Mouse (Mus musculus) liver, embryonic 12.5 days (tissue): ENCODE data around the gene Nadsyn1. TPM values are rescaled to one million over a fixed set of nuclear protein-coding genes. Genes with fewer than 3 reads are reported as not detected.
A peak's percentile ranks its signal among the peaks of the same experiment; 100 is the strongest.

ENCODE experiments used
- ATAC-seq: fragments of 200-750 bp; cut with Nextera tagmentation; 2 replicates; pipeline ENCODE4 v1.8.0; 2017; ENCODE audit warnings: moderate number of reproducible peaks, mild to moderate bottlenecking, moderate library complexity
- H3K27ac ChIP-seq: fragments of 300-500 bp; sonication (generic); 2 replicates; pipeline ENCODE4 v1.5.1; 2016; ENCODE audit warnings: mild to moderate bottlenecking
- H3K27me3 ChIP-seq: fragments of 300-500 bp; sonication (generic); replicated peaks from 2 replicates; pipeline ENCODE4 v1.6.1; 2016; ENCODE audit warnings: mild to moderate bottlenecking, moderate library complexity
- H3K36me3 ChIP-seq: fragments of 300-500 bp; sonication (generic); 2 replicates; pipeline ENCODE4 v1.6.1; 2016; ENCODE audit warnings: mild to moderate bottlenecking, moderate library complexity
- H3K4me1 ChIP-seq: fragments of 300-500 bp; sonication (generic); 2 replicates; pipeline ENCODE4 v1.6.1; 2016
- H3K4me2 ChIP-seq: fragments of 300-500 bp; sonication (generic); 2 replicates; pipeline ENCODE4 v1.6.1; 2016; ENCODE audit warnings: mild to moderate bottlenecking, moderate library complexity
- H3K4me3 ChIP-seq: fragments of 300-500 bp; sonication (generic); 2 replicates; pipeline ENCODE4 v1.5.1; 2016; ENCODE audit warnings: mild to moderate bottlenecking, moderate library complexity
- H3K9ac ChIP-seq: fragments of 300-500 bp; sonication (generic); 2 replicates; pipeline ENCODE4 v1.6.1; 2016; ENCODE audit warnings: mild to moderate bottlenecking, moderate library complexity
- H3K9me3 ChIP-seq: fragments of 300-500 bp; sonication (generic); replicated peaks from 2 replicates; pipeline ENCODE4 v1.6.1; 2016; ENCODE audit warnings: mild to moderate bottlenecking, moderate library complexity
- WGBS: fragments of 180-500 bp; shearing (Covaris S2); methylation state at CpG from one replicate; pipeline ENCODE4 v1.1.7; 2016; ENCODE audit not compliant: insufficient replicate concordance; 5-methylcytosine and 5-hydroxymethylcytosine counted together
- microRNA-seq: library from miRNA; unstranded; fragments of <30 nt; microRNA quantifications from one replicate; pipeline ENCODE4, GENCODE M21; 2017
- polyA plus RNA-seq: library from polyadenylated mRNA; unstranded; fragments of >200 nt; fragmentation: Nextera tagmentation; extraction: Ambion mirVana; gene quantifications from 2 replicates; pipeline ENCODE4 v1.2.1, GENCODE M21; 2016

Nadsyn1 gene
- polyA plus RNA-seq, 1 experiment from 2014 or later: 8.3 TPM

- no peaks in the 10 kb centered on the region for H3K36me3 ChIP-seq
- peaks cover 2% of the 10 kb centered on the region; the same call in 1 of the 2 replicates for H3K4me1 ChIP-seq
- H3K9ac ChIP-seq: no peak overlapping the region
- WGBS: 6% methylated on average over 16 of the region's 16 CpGs
- H3K4me2 ChIP-seq: peak overlapping the region; percentile 24
- no peaks in the 10 kb centered on the region for H3K9me3 ChIP-seq
- no peak overlapping the region for H3K27ac ChIP-seq
- ATAC-seq: 0 out of 2 replicates have a peak, but pooled peaks have one; percentile 27
- H3K4me3 ChIP-seq: no peak overlapping the region
- peaks cover 25% of the 10 kb centered on the region for H3K27me3 ChIP-seq
Observed at GRCm38 (mm10) chr7:143748041-143748868, 74.4 kb downstream of the Nadsyn1 start.

Small RNA genes lying within 50 kb of the gene (microRNA-seq; reads per million reads assigned to microRNA genes)
- gene Gm22064: not detected

Other genes starting within 250 kb of the Nadsyn1 start
- 79.5 and 83.4 TPM in 2 replicates for gene Cars, start 222.8 kb downstream of the Nadsyn1 start, polyA plus RNA-seq
- gene Tnfrsf26, start 194.1 kb downstream of the Nadsyn1 start, polyA plus RNA-seq: 0.58 and 0.61 TPM in 2 replicates
- 1.3 and 1.5 TPM in 2 replicates for gene Tnfrsf22, start 173.2 kb downstream of the Nadsyn1 start, polyA plus RNA-seq
- gene Tnfrsf23, start 137.0 kb downstream of the Nadsyn1 start, polyA plus RNA-seq: 0.14 and 0.16 TPM in 2 replicates
- 4.7 and 4.8 TPM in 2 replicates for gene Osbpl5, start 65.9 kb downstream of the Nadsyn1 start, polyA plus RNA-seq
- gene Mrgprg, start 55.9 kb downstream of the Nadsyn1 start, polyA plus RNA-seq: not detected in 2 replicates
- 0.20 and 0.33 TPM in 2 replicates for gene Mrgpre, start 38.3 kb downstream of the Nadsyn1 start, polyA plus RNA-seq
- gene Dhcr7, start 296 bp upstream of the Nadsyn1 start, polyA plus RNA-seq: 47.9 and 48.6 TPM in 2 replicates
- gene Gm498, start 44.0 kb upstream of the Nadsyn1 start, polyA plus RNA-seq: not detected in 2 replicates
- gene Shank2, start 179.1 kb upstream of the Nadsyn1 start, polyA plus RNA-seq: 0.31 and 0.48 TPM in 2 replicates